Mouse (Mus musculus) cerebellum, adult 9-11 months (tissue): ENCODE data around the gene Sema4d.

Experiments used
- DNase-seq: peaks from one replicate; pipeline ENCODE4 v3.0.0; 2022

Gene Sema4d

GRCm38 (mm10) chr13:51813621-51814615, 20.4 kb upstream of the Sema4d start:
- no peak for DNase-seq

- DNase-seq: peak; percentile 36
These were observed 14.6 kb upstream of the Sema4d start for GRCm38 (mm10) chr13:51808141-51808540.

GRCm38 (mm10) chr13:51806220-51806619, 12.7 kb upstream of the Sema4d start:
- DNase-seq: peak; percentile 80

- peak; percentile 90 for DNase-seq
These were observed 12.1 kb upstream of the Sema4d start for GRCm38 (mm10) chr13:51805634-51806033.

- DNase-seq: peak; percentile 26
These were observed 7.4 kb upstream of the Sema4d start for GRCm38 (mm10) chr13:51800921-51801320.

- no peak for DNase-seq
These were observed 6.4 kb upstream of the Sema4d start for GRCm38 (mm10) chr13:51799735-51800522.

GRCm38 (mm10) chr13:51797899-51798746, 4.6 kb upstream of the Sema4d start:
- no peak for DNase-seq

- peak; percentile 50 for DNase-seq
These were observed 401 bp upstream of the Sema4d start for GRCm38 (mm10) chr13:51793948-51794347.

GRCm38 (mm10) chr13:51792729-51793424, 670 bp downstream of the Sema4d start:
- peak; percentile 84 for DNase-seq

- peak; percentile 68 for DNase-seq
These were observed 1.4 kb downstream of the Sema4d start for GRCm38 (mm10) chr13:51792135-51792573.

- peak; percentile 68 for DNase-seq
These were observed 1.9 kb downstream of the Sema4d start for GRCm38 (mm10) chr13:51791604-51792003.

- peak; percentile 69 for DNase-seq
These were observed 2.8 kb downstream of the Sema4d start for GRCm38 (mm10) chr13:51790793-51791192.

GRCm38 (mm10) chr13:51787858-51788257, 5.7 kb downstream of the Sema4d start:
- DNase-seq: no peak

GRCm38 (mm10) chr13:51786616-51787015, 6.9 kb downstream of the Sema4d start:
- no peak for DNase-seq

- no peak for DNase-seq
These were observed 9.1 kb downstream of the Sema4d start for GRCm38 (mm10) chr13:51784476-51784875.

- DNase-seq: no peak
These were observed 9.7 kb downstream of the Sema4d start for GRCm38 (mm10) chr13:51783857-51784256.

GRCm38 (mm10) chr13:51780509-51781155, 12.9 kb downstream of the Sema4d start:
- no peak for DNase-seq

- no peak for DNase-seq
These were observed 14.3 kb downstream of the Sema4d start for GRCm38 (mm10) chr13:51778983-51779962.

- no peak for DNase-seq
These were observed 15.1 kb downstream of the Sema4d start for GRCm38 (mm10) chr13:51778351-51778982.
